Mouse (Mus musculus): ENCODE results near the gene Htr5b. TPM values are rescaled to one million over a fixed set of nuclear protein-coding genes. Genes with fewer than 3 reads are reported as not detected.

Htr5b gene
- polyA plus RNA-seq, 1 experiment from 2014 or later: 0.52 TPM

Other genes with a start within 250 kb of the Htr5b start
- gene Insig2, start 195.9 kb downstream of the Htr5b start, polyA plus RNA-seq (2015; fragmentation: Nextera tagmentation; extraction: Ambion mirVana): 34.7 and 40.6 TPM in 2 replicates
- 16.4 and 16.6 TPM in 2 replicates for gene Ccdc93, start 97.4 kb downstream of the Htr5b start, polyA plus RNA-seq (2015; fragmentation: Nextera tagmentation; extraction: Ambion mirVana)
- 83.4 and 83.8 TPM in 2 replicates for gene Ddx18, start 39.5 kb upstream of the Htr5b start, polyA plus RNA-seq (2015; fragmentation: Nextera tagmentation; extraction: Ambion mirVana)